Mouse (Mus musculus): ENCODE measurements at regions not wholly inside any gene's neighbourhood (a gene's known extent, or its start where the extent isn't known, plus 50 kb on each side); places are given as distances from the start of the nearest gene placed in this dataset.

GRCm38 (mm10) chr1:90543801-90544795, 58.7 kb upstream of the Cops8 start:
- no peak for DNase-seq (ENCODE audit: extremely low read depth, insufficient read length, low spot score)

- DNase-seq (ENCODE audit: extremely low read depth, insufficient read length, low spot score) = no peak
Measured at GRCm38 (mm10) chr1:90544821-90545536, 57.8 kb upstream of the Cops8 start.

GRCm38 (mm10) chr1:90552644-90553043, 50.1 kb upstream of the Cops8 start:
- no peak for DNase-seq (ENCODE audit: extremely low read depth, insufficient read length, low spot score)
